Mouse (Mus musculus) liver, embryonic 14.5 days (tissue): ENCODE data around the gene Srcap. TPM values are rescaled to one million over a fixed set of nuclear protein-coding genes. Genes with fewer than 3 reads are reported as not detected.

Experiments used
- ATAC-seq: fragments of 200-750 bp; cut with Nextera tagmentation; 2 replicates; pipeline ENCODE4 v1.8.0; 2017; ENCODE audit warnings: moderate number of reproducible peaks, mild to moderate bottlenecking, moderate library complexity; ENCODE audit not compliant: insufficient read depth
- DNase-seq, 3 experiments: peaks; one replicate each; pipeline ENCODE4 v3.0.0-alpha.2; 2012 to 2013; ENCODE audit warnings: low read depth in 3 of 3, low spot score in 3 of 3
- H3K27ac ChIP-seq: fragments of 300-500 bp; sonication (generic); 2 replicates; pipeline ENCODE4 v1.5.1; 2014; ENCODE audit warnings: moderate library complexity, mild to moderate bottlenecking, control low read depth, inconsistent platforms
- H3K27me3 ChIP-seq: fragments of 300-500 bp; sonication (generic); 2 replicates; pipeline ENCODE4 v1.6.1; 2014; ENCODE audit warnings: mild to moderate bottlenecking, low read length, moderate library complexity; ENCODE audit not compliant: control insufficient read depth, insufficient read depth
- H3K36me3 ChIP-seq: fragments of 300-500 bp; sonication (generic); replicated peaks from 2 replicates; pipeline ENCODE4 v1.6.1; 2014; ENCODE audit warnings: low read depth; ENCODE audit not compliant: control insufficient read depth, insufficient read depth
- H3K4me1 ChIP-seq, 2 experiments: fragments of 200-500 bp in 1 of 2; fragments of 300-500 bp in 1 of 2; sonication (generic) in 1 of 2; replicated peaks; 2 replicates each; pipeline ENCODE4 v1.6.1; 2012 to 2014; ENCODE audit warnings: antibody characterized with exemption in 1 of 2, inconsistent platforms in 1 of 2, low read length in 1 of 2; ENCODE audit not compliant: control insufficient read depth in 2 of 2, insufficient read depth in 2 of 2
- H3K4me2 ChIP-seq: fragments of 300-500 bp; sonication (generic); 2 replicates; pipeline ENCODE4 v1.6.1; 2014; ENCODE audit warnings: low read depth, mild to moderate bottlenecking, control low read depth, moderate library complexity
- H3K4me3 ChIP-seq, 2 experiments: fragments of 200-500 bp in 1 of 2; fragments of 300-500 bp in 1 of 2; sonication (generic) in 1 of 2; 2 replicates each; pipeline ENCODE4 v1.5.1; 2012 to 2014; ENCODE audit warnings: low read depth in 2 of 2, low read length in 2 of 2, mild to moderate bottlenecking in 2 of 2, control low read depth in 1 of 2, inconsistent platforms in 1 of 2, moderate library complexity in 1 of 2; ENCODE audit not compliant: insufficient read depth in 1 of 2
- H3K9ac ChIP-seq: fragments of 300-500 bp; sonication (generic); replicated peaks from 2 replicates; pipeline ENCODE4 v1.6.1; 2014; ENCODE audit warnings: mild to moderate bottlenecking, control low read depth, moderate library complexity
- H3K9me3 ChIP-seq: fragments of 300-500 bp; sonication (generic); 2 replicates; pipeline ENCODE4 v1.6.1; 2016; ENCODE audit warnings: low read length, mixed read lengths; ENCODE audit not compliant: control insufficient read depth
- CTCF ChIP-seq: IDR thresholded peaks from 2 replicates; pipeline ENCODE4 v1.5.1; 2016; ENCODE audit warnings: antibody characterized with exemption, low read depth, control low read depth
- EP300 ChIP-seq: IDR thresholded peaks from 2 replicates; pipeline ENCODE4 v1.6.1; 2016; ENCODE audit warnings: antibody characterized with exemption, low read depth
- WGBS: fragments of 180-500 bp; shearing (Covaris S2); extraction: QIAGEN DNeasy Blood & Tissue Kit; methylation state at CpG from one replicate; pipeline ENCODE4 v1.1.7; 2014; ENCODE audit not compliant: insufficient replicate concordance; 5-methylcytosine and 5-hydroxymethylcytosine counted together
- polyA plus RNA-seq, 2 experiments: library from polyadenylated mRNA; depleted of rRNA in 1 of 2; stranded (reverse) in 1 of 2; unstranded in 1 of 2; fragments of >200 nt; fragmentation: Nextera tagmentation in 1 of 2; extraction: Ambion mirVana in 1 of 2; gene quantifications; 2 replicates each; pipeline versions ENCODE4 v1.2.1 to v1.2.3; 2012 to 2014

The Srcap gene
- polyA plus RNA-seq, 2 experiments, result 3.7 to 10.3 TPM

GRCm38 (mm10) chr7:127470743-127471645 lies 40.8 kb upstream of the Srcap start:
- peak; percentile 91 for ATAC-seq
- Histone ChIP-seq H3K4me2 (peak overlapping the region; percentile 89), H3K27ac (peak overlapping the region; percentile 94), H3K4me1 (peaks cover 13 to 17% of the 10 kb centered on the region in 2 experiments), H3K9me3 (no peaks in the 10 kb centered on the region; the same call in 1 of the 2 replicates), H3K27me3 (no peaks in the 10 kb centered on the region), H3K36me3 (peaks cover 32% of the 10 kb centered on the region), H3K4me3 (peak overlapping the region; percentile 93 to 99), H3K9ac (peak overlapping the region; percentile 95)
- TF ChIP-seq EP300, result peak; percentile 41
- TF ChIP-seq CTCF, result no peak
- under 1% methylated on average over 45 of the region's 46 CpGs for WGBS
- DNase-seq, result peak; percentile 92 to 94 (median 94)

GRCm38 (mm10) chr7:127471646-127472010 lies 40.2 kb upstream of the Srcap start:
- peaks cover 37% of the 10 kb centered on the region for H3K36me3 ChIP-seq

GRCm38 (mm10) chr7:127472060-127472459 lies 39.7 kb upstream of the Srcap start:
- DNase-seq (no peak), ATAC-seq (no peak)
- H3K4me1 ChIP-seq, result peaks cover 20 to 21% of the 10 kb centered on the region in 2 experiments
- H3K9me3 ChIP-seq, result no peaks in the 10 kb centered on the region; the same call in 1 of the 2 replicates
- peak overlapping the region; percentile 94 for H3K27ac ChIP-seq
- 4% methylated on average over 7 of the region's 7 CpGs for WGBS
- TF ChIP-seq EP300 (no peak), CTCF (no peak)
- H3K9ac ChIP-seq, result peak overlapping the region; percentile 95
- H3K36me3 ChIP-seq, result peaks cover 39% of the 10 kb centered on the region
- peak overlapping the region; percentile 89 for H3K4me2 ChIP-seq
- H3K4me3 ChIP-seq, result peak overlapping the region; percentile 93 to 99
- H3K27me3 ChIP-seq, result no peaks in the 10 kb centered on the region

More at GRCm38 (mm10) chr7:127471646-127472010, 40.2 kb upstream of the Srcap start:
- peak overlapping the region; percentile 94 for H3K27ac ChIP-seq
- peak; percentile 36 for TF ChIP-seq CTCF
- no peak for TF ChIP-seq EP300
- peak overlapping the region; percentile 95 for H3K9ac ChIP-seq
- no peaks in the 10 kb centered on the region; the same call in 1 of the 2 replicates for H3K9me3 ChIP-seq
- H3K4me2 ChIP-seq, result peak overlapping the region; percentile 89
- DNase-seq, result no peak
- H3K4me1 ChIP-seq, result peaks cover 17% of the 10 kb centered on the region in 2 experiments
- peak; percentile 44 for ATAC-seq
- WGBS, result 1% methylated on average over 24 of the region's 25 CpGs
- H3K4me3 ChIP-seq, result peak overlapping the region; percentile 93 to 99
- no peaks in the 10 kb centered on the region for H3K27me3 ChIP-seq

GRCm38 (mm10) chr7:127473705-127474104 lies 38.1 kb upstream of the Srcap start:
- H3K27me3 ChIP-seq, result no peaks in the 10 kb centered on the region
- no peak overlapping the region for H3K4me2 ChIP-seq
- no peaks in the 10 kb centered on the region for H3K9me3 ChIP-seq
- no peak overlapping the region for H3K4me3 ChIP-seq
- peaks cover 23 to 24% of the 10 kb centered on the region in 2 experiments for H3K4me1 ChIP-seq
- TF ChIP-seq CTCF (peak; percentile 31; the same call in 1 of the 2 replicates), EP300 (no peak)
- ATAC-seq (no peak), DNase-seq (no peak)
- peaks cover 37% of the 10 kb centered on the region for H3K36me3 ChIP-seq
- H3K27ac ChIP-seq, result no peak overlapping the region
- WGBS, result 87% methylated on average over 5 of the region's 5 CpGs
- no peak overlapping the region for H3K9ac ChIP-seq
